Mouse (Mus musculus) lung, adult 2 months (tissue): ENCODE data around the gene Ces5a.

Source experiments
- CTCF ChIP-seq: fragments of 200-500 bp; IDR thresholded peaks from 2 replicates; pipeline ENCODE4 v1.5.1; 2011; ENCODE audit warnings: mild to moderate bottlenecking, low read length, control low read depth; ENCODE audit not compliant: insufficient read depth
- POLR2A ChIP-seq: fragments of 200-500 bp; IDR thresholded peaks from 2 replicates; pipeline ENCODE4 v1.6.1; 2011; ENCODE audit warnings: low read depth, mild to moderate bottlenecking, control low read depth, low read length, borderline replicate concordance; ENCODE audit errors: extremely low read depth

DNA sequence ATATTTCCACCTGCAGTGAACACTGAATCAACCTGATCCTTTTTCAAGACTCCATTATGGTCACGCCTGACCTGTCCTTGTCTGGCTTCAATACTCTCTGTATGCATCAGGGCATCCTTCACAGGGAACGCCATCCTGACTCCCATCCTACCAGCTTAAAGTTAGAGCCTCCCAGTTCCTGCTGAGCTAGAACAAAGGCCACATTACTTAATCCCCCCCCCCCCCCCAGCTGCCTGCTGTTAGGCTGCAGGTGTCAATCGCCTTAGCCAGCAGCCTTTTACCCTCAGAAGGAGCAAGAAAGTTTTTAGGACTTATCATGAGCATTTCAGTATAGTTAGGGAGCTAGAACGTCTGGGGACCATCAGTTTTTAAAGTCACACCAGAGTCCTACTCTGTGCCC is 46.9 kb downstream of the Ces5a start:
- TF ChIP-seq CTCF (no peak), POLR2A (no peak)
